ENCODE assay signal across 8 mouse cellular contexts in genomic region chr7:73607450-73608005, GRCm38 (mm10).
DNase-seq lines count a peak whose midpoint lies in the region; ATAC-seq and TF ChIP-seq lines count a peak whose summit lies in the region.

No protein-coding gene starts in this region.

- WGBS in heart, embryonic 15.5 days, result 9% methylated on average over 11 of the region's 11 CpGs
- WGBS in liver, postnatal 0 days (ENCODE audit: insufficient replicate concordance), result 7% methylated on average over 11 of the region's 11 CpGs

- peaks cover 11% of the 10 kb centered on the region for H3K4me1 ChIP-seq in heart, embryonic 15.5 days (replicated peaks)
- H3K4me1 ChIP-seq in liver, postnatal 0 days (ENCODE audit: insufficient read depth), result peaks cover 10% of the 10 kb centered on the region

- no peak for TF ChIP-seq EP300 in liver, postnatal 0 days (IDR thresholded peaks at IDR 0.05; ENCODE audit: low read depth)

- ATAC-seq in heart, embryonic 15.5 days (replicated peaks; ENCODE audit: insufficient number of reproducible peaks, insufficient read depth, low FRiP score, low read depth), result no peak
- peak; percentile 18; the same call in 1 of the 2 replicates for ATAC-seq in liver, postnatal 0 days
- no peak; the same call in 1 of the 2 replicates for ATAC-seq in megakaryocyte-erythroid progenitor cell, adult 5-6 weeks (replicated peaks; ENCODE audit: low FRiP score, low TSS enrichment, poor library complexity, severe bottlenecking)

- no peaks in the 10 kb centered on the region for H3K36me3 ChIP-seq in heart, embryonic 15.5 days
- no peaks in the 10 kb centered on the region for H3K36me3 ChIP-seq in liver, postnatal 0 days (replicated peaks; ENCODE audit: insufficient read depth, low read length)

- no peaks in the 10 kb centered on the region for H3K27me3 ChIP-seq in heart, embryonic 15.5 days
- H3K27me3 ChIP-seq in liver, postnatal 0 days (ENCODE audit: insufficient read depth, low read length), result no peaks in the 10 kb centered on the region

- H3K9ac ChIP-seq in heart, embryonic 15.5 days, result peak overlapping the region; percentile 40
- H3K9ac ChIP-seq in liver, postnatal 0 days (replicated peaks), result peak overlapping the region; percentile 71

- TF ChIP-seq CTCF in left cerebral cortex, adult 2 months (IDR thresholded peaks at IDR 0.05), result no peak
- TF ChIP-seq CTCF in brain, embryonic 14.5 days (IDR thresholded peaks at IDR 0.05; ENCODE audit: borderline replicate concordance, extremely low read depth, insufficient read depth, insufficient read length), result no peak
- TF ChIP-seq CTCF in liver, postnatal 0 days (IDR thresholded peaks at IDR 0.05; ENCODE audit: low read depth), result no peak

- intact Hi-C loops in left cerebral cortex, adult 2 months (cut with DNase I), result loop anchor here (1.0 kb wide), 1 partner anchor 10 kb away; no protein-coding TSS in a partner anchor

- peak overlapping the region; percentile 48 for H3K4me3 ChIP-seq in left cerebral cortex, adult 2 months
- peak overlapping the region; percentile 44 for H3K4me3 ChIP-seq in heart, embryonic 15.5 days
- H3K4me3 ChIP-seq in liver, postnatal 0 days (ENCODE audit: low read depth, low read length), result peak overlapping the region; percentile 48

- TF ChIP-seq POLR2A in brain, embryonic 14.5 days (IDR thresholded peaks at IDR 0.05; ENCODE audit: borderline replicate concordance, extremely low read depth, insufficient read depth, insufficient read length, poor library complexity, severe bottlenecking), result no peak

- H3K27ac ChIP-seq in left cerebral cortex, adult 2 months, result peak overlapping the region; percentile 83
- H3K27ac ChIP-seq in heart, embryonic 15.5 days, result peak overlapping the region; percentile 85
- peak overlapping the region; percentile 87 for H3K27ac ChIP-seq in liver, postnatal 0 days (ENCODE audit: low read depth)

- peak overlapping the region; percentile 64 for H3K4me2 ChIP-seq in heart, embryonic 15.5 days
- peak overlapping the region; percentile 81 for H3K4me2 ChIP-seq in liver, postnatal 0 days (ENCODE audit: low read depth, low read length)

- DNase-seq in left cerebral cortex, adult 2 months (ENCODE audit: extremely low spot score in 1 of 2, low spot score in 2 of 2), result no peak
- no peak for DNase-seq in left cerebral cortex, adult 18-20 months (ENCODE audit: low spot score in 2 of 2)
- peak; percentile 77 for DNase-seq in brain, embryonic 14.5 days (ENCODE audit: low read depth)
- DNase-seq in liver, postnatal 0 days, result no peak
- DNase-seq in ovary, postnatal 10 days (ENCODE audit: low spot score), result no peak
- no peak for DNase-seq in frontal cortex, postnatal 10 days (ENCODE audit: low spot score in 2 of 2)

- H3K9me3 ChIP-seq in heart, embryonic 15.5 days (replicated peaks), result no peaks in the 10 kb centered on the region
- no peaks in the 10 kb centered on the region for H3K9me3 ChIP-seq in liver, postnatal 0 days (ENCODE audit: low read length)
